Mouse (Mus musculus): ENCODE results near the gene Ldb2. TPM values are rescaled to one million over a fixed set of nuclear protein-coding genes. Genes with fewer than 3 reads are reported as not detected.

The Ldb2 gene
- total RNA-seq, 2 experiments from 2014 or later = 20.1 to 32.7 TPM

DNA sequence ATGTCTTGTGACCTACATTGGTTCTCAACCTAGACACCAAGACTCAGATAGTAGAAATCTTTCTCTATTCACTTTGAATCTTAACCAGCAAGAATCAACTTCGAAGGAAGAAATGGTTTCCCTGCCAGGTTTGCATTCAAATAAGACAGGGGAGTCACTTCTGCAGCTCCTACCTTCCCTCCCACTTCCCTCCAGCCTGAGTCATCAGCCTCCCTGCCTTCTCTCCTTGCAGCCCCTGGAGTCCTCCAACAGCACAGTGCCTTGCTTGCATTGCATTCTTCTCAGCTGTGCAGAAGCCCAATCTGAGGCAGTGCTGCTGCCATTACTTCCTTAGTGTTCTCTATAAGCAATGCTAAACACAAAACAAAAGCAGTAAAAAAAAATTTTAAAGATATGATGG is 79.6 kb downstream of the Ldb2 start:
- DNase-seq = no peak

DNA sequence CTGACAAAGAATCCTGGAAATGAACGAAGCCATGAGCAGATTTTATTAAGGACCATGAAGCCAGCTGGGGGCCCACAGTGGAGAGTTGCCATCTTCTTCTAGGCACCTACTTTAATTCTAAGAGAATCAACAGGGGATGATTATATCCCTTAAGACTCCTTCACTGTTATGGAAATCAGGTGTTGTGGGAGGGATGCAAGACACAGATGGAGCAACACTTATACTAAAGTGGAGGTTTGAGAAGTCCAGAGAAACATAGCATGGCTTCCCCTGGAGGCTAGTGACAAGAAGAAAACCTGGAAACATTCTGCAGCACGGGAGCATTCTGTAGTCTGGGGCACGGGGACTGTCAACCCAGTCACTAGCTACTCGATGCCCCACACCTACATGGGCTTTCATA is 85.0 kb downstream of the Ldb2 start:
- DNase-seq = no peak

DNA sequence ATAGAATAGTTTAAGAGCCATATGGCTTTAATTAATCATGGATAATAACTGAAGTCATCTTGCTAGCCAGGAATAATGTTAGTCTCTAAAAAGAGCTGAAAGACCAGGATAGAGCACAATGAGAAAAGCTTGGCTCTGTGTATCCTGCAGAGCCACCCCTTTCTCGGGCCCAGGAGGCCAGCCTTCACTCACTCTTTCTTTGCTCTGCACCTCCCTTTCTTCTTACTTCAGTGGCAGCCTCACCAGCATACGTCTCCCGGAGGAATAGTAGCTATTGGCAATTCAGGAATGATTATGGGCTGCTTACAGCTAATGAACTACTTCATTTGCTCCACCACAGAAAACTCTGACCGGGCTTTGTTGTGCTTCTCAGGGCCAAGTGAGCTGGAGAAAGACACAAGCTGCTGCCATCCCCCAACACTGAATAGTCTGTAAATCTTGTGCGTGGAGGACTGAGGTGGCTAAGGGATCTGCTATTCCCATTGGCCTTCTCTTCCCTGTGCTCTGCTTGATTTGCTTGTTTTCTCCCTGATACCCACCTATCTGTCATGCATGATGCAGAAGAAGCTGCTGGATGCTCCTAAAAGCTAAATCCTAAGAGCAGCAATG is 86.2 kb downstream of the Ldb2 start:
- no peak for DNase-seq

DNA sequence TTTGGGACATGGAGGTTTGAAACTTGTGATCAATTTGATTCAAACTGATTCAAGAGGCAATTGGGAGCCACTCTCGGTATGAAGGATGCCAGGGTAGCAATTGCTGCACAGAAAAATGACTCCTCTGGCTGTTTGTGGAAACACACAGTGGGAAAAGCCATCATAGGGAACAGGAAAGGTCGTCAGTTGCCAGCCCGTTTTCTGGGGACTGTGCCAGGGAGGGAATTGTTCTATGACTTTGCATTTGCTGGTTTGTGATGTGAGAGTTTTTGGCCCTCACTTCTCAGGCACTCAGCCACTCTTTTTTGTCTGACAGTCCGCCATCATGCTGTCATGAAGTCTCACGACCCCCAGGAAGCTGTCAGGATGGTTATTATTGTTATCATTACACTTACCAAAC is 88.3 kb downstream of the Ldb2 start:
- DNase-seq = peak; percentile 13 to 38

DNA sequence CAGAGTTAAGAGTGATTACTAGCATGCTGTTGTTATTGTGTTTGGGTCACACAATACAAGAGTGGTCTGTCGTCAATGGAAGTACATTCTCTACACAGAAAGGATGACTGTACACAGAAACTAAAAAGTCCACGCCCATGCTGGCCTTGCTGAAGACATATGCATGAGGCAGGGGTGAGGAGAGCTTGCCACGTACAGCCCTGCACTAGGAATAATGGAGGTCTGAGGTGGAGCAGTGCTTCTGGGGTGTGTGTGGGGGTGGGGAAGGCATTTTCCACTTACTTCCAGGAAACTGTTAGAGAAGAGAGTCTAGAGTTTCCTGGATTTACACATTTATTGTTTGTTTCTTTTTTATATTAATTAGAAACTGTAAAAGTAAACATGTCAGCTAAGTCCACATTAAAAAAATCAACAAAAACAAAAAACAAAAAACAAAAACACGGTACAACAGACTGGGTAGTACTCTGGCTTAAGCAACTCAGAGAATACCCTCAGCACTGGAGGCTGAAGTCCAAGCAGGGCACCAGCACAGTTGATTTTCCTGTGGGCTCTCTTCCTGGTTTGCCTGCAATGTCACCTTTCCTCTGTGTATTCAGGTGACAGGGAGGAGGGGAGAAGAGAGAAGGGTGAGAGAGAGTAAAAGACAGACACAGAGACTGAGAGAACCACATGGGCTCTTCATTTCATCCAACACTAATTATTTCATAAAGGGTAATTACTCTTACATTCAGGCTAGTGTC is 89.2 kb downstream of the Ldb2 start:
- no peak for DNase-seq

DNA sequence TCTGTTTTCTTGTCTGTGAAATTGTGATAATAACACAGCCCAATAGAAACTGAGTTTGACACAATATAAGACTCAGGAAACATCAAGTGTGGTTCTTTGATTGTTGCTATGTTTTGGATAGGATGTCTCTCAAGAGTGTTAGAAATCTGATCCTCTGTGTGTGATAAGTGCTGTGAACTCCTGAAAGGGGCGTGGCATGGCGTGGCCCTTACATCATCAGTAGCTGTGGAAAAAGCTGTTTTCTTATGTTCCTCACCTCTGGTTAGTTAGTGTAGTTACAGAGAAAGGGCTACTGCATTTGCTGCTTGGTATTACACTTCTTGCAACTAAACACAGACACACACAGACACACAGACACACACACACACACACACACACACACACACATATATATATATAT is 90.2 kb downstream of the Ldb2 start:
- no peak for DNase-seq

DNA sequence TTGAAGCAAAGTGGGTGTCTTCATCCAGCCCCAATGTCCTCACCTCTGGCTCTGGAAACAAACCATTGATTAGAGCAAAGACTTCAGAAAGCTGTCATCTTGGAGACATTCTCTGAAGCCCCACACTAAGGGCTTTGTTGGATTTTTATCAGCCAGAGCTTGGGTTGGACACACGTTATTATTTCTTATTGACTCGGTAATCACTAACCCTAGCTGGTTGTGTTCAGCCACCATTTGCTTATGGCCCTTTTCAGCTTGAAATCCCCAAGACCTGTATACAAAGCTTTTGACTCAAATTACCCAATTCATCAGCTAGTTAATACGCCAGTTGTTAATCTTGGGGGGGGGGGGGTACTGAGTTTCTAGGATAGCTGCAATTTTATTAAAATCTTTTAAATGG is 91.5 kb downstream of the Ldb2 start:
- no peak for DNase-seq

DNA sequence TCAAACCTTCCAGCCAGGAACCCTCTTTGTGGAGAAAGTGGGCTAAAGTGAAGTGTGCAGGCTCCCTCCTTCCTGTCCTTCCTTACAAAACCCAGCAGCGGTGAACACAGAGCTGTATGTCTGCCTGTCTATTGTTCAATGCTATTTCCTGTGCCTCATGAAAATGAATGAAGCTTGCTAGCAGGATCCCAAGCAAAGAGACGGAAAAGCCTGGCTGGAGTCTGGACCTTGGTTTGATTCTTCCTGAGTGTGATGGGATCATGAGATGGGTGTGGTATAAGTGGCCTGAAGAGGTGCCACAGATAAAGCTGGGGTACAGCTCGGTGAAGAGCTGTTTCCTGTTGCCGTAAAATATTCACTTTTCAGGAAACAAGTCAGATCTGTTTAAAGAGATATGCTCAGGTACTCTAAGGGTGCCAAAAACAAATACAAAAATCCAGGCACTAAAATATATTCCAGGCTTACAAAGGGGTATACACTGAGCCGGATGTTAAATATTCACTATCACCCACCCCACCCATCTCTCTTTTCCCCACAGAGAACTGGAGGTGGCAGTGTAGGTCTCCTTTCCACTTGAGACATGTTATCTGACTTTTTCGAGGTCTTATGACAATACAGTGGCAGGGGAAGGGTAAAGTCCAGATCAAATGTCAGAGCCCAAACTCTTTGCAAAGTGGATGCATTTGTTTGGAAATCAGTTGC is 92.3 kb downstream of the Ldb2 start:
- DNase-seq = peak in 1 of 2 experiments; percentile 20

DNA sequence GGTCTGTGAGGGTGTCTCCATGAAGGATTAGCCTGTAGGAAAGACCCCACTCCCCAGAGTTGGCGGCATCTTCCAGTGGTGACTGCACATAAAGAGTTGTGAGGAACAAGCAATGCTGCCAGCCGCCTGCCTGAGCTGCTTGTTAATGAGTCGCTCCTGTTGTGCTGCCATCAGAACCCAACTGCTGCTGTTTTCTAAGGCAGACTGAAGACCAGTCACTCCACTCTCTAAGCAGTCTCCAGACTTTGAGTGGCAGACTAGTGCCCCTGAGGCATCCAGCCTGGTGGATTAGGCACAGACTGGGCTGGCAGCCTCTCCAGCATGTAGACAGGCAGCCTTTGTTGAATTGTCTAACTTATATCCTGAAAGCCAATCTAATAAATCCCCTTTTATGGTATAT is 101.5 kb downstream of the Ldb2 start:
- no peak for DNase-seq

DNA sequence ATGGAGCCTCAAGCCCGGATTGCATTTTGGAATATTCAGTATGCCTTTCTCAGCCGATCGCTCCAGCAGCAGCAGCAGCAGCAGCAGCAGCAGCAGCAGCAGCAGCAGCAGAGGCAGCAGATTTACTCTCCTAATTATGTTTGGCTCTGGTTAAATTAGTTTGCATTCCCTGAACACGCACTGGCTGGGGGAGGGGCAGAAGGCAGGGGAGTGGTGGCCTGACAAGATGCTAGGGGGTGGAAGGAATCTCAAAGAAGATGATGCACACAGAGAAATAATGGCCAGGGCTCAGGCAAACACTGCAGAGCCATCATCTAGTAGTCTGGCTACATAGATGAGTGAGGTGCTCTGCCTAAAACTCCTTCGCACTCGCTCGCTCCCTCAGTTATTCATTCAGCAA is 102.9 kb downstream of the Ldb2 start:
- DNase-seq = no peak

DNA sequence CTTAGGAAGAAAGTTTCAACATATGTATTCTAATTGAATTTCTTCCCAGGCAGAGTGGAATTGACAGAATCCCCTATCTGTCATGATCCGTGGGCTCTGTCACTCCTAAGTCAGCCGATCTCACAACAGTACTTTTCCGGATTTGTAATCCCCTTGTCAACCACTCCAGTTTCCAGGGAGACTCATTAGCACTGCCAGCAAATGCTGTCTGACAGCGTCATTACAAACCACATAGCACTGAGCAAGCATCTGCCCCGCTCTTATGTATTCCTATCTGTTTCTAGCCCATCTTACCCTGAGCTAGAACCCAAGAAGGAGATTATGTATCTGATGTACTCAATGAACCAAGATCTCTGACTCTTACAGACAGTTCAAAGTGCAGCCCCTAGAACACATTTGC is 105.8 kb downstream of the Ldb2 start:
- no peak for DNase-seq

DNA sequence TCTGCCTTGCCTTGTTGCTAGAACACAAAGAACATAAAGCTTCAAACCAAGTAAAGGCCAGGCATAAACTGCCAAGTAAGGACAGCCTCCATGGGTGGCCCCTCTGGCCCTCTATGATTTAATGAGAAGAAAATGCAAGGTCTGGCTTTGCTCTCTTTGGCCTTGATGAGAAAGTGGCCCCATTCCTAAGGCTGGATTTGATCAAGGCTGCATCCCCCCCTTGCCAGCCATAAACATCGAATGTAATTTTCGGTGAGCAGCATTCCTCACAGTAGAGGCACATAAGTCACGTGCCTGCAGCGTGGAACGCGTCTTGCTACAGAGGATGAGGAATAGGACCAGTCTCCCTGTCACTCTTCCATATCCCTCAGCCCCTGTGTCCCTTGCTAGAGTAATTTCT is 113.1 kb downstream of the Ldb2 start:
- DNase-seq = peak; percentile 35 to 51

DNA sequence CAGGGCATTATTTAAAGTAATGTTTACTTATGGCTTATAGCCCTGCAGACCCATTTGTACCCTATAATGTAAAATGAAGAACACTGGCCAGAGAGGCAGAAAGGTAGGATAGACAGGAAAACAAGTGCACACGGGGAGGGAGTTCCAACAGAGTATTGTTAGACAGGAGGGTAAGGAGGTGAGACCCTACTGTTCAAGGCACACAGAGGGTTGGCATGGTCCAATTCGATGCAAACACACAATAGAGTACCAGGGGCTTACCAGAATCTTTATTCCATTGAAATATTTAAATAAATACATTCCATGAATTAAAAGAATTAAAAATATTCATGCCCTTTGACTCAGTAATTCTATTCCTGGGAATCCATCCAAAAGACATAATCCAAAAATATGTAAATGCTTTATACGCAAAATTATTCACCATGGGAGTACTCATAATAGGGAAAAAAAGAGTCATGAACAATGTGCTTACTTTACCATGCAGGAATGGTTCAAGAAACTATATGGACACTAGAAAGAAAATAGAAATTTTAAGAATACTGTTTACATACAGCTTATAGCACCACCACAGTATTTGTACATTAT is 118.3 kb downstream of the Ldb2 start:
- DNase-seq = no peak

DNA sequence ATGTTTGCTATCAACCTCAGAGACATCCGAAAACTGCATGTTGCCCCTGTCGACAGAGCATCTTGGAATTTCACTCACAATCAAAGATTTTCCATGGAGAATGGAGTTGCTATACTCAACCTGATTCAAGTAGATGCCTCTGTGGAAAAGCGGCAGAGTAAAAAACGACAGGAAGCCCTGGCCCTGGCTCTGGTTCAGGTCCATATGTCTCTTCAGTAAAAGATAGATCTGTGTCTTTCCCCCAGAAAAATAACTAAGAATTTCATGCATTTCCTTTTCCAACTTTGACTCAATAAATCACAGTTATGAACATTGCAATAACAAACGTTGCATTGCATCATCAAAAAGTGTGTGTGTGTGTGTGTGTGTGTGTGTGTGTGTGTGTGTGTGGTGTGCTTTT is 121.7 kb downstream of the Ldb2 start:
- DNase-seq = no peak

DNA sequence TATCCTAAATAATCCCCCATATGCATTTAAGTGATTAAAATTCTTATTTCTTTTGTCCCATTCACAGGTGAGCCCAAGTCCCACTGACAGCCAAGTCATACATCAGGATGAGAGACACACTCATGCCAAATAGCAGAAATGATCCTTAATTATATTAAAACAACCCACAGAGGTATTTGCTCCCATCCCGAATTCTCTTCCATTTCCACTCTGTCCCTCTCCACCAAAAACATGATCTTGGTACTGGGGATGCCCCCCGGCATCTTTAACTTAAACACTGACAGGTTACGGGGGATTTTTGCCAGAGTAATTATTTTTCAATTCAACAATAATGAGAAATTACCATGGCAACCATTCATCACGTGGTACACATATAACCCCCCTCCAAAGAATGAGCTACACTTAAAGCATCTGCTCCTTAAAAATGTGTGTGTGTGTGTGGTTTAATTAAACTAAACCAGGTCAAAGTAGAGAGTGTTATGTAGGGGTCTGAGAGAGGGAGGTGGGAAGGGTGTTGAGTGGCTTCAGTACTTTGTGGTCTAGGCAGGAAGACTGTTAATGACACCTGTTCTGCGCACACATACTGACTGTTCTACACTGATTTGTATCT is 123.2 kb downstream of the Ldb2 start:
- no peak for DNase-seq

DNA sequence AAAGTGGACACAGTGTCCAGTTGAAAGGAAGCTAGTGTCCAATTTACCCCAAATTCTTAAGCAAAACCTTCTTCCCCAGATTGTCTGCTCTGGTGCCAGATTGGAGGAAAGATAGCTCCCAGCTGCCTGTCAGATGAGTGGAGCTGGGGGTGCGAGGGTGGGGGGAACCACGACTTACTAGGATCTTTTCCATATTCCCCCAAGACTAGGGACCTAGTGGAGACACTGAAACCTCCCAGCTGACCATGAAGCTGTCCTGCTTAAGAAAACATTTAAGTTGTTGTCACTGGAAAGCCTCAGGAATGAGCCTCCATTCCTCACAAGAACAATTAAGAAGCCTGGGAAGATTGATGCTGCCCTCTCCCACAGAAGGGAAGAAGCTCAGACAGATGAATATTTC is 129.1 kb downstream of the Ldb2 start:
- DNase-seq = no peak

DNA sequence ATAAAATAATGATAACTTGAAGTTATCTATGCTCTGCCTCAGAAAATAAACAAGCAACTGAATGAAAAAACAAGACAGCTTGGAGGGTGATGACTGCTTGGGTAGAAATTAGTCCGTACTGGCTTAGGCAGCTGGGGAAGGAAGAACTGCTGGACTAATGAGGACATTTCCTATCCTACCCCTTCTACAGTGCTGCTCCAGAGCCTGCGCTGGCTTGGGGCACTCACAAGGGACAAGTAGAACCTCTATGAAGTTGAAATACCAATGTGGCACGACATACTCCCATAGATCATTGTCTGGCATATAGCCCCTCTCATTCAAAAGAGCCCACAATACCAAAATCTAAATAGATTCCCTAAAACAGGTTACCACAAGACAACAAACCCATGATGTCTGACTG is 131.6 kb downstream of the Ldb2 start:
- DNase-seq = no peak

DNA sequence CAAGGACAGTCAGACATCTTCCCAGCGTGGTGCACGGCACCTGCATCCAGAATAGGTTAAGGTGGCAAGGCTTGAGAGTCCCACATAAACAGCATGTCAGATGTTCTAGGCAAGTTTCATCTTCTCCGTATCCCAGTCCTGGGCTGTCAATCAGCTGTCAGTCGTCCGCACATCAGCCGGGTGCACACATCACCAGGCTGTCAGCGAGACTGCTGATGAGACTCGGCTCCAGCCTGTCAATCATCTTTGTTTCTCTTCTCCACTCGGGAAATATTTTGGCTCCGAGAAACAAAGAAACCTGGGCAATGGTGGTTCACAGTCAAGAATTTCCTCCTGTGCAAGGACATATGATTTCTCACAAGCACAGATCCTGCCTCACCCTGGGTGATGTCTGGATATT is 132.1 kb downstream of the Ldb2 start:
- DNase-seq = no peak

DNA sequence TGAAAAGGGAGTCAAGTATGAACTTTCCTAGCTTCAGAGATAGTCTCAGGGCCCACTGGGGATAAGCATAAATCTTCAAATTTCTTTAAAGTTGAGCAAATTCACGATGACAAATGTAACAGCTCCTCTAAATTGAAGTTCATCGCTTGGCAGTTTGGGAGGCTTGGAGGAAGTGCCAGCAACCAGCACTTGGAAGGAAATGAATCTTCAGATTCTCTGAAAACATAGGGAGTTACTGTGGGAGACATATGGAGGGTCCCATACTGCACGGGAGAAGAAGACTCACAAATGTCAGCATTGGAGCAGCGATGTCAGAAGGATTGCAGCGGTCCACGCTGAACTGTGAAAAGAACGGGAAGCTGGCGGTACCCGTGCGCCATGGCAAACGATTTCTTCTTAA is 139.8 kb downstream of the Ldb2 start:
- no peak for DNase-seq

DNA sequence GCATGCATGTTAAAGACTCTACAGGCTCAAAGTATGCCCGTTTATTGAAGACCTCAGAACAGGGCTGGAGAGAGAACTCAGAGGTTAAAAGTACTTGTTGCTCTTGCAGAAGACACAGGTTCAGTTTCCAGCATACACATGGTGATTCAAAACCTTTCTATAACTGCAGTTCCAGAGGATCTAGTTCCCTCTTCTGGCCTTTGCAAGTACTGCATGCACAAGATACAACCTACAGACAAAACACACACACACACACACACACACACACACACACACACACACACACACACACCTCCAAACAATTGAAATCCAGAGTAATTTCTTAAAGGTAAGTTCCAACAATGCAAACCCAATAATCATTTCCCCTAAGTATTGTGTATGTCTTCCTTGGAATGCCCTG is 142.8 kb downstream of the Ldb2 start:
- no peak for DNase-seq

DNA sequence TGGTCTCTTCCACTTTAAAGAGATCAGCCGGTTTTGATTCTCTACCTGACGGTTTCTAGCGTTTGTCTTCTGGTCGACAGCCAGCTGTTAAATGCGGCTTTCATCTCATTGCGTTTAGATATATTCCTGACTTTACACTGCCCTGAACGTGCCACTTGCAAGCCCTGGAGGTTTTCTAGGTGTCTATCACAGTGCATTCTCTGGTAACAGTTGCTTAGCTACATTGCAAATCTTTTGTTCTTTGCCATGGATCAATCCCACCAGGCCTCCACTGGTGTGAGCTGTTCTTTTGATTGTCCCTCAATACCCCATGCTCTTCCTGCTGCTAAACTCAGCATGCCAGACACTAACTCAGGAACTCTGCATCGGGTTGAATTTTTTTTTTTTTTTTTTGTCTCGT is 145.1 kb downstream of the Ldb2 start:
- no peak for DNase-seq

DNA sequence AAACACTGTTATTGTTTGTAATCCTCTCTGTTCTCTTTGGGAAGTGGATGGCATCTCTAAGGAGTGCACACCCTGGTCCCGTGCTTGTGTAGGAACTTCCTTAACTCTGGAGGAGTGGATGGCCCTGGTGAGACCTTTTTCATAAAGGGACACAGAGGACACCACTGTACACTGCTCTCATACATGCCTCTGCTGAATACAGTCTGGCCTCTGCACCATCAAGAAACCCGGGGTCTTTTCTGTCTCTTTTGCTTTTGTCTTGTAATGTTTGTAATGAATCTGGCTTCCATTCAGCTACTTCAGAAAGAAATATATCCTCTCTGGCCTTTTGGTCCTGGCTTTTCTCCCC is 152.7 kb downstream of the Ldb2 start:
- no peak for DNase-seq
